Mouse (Mus musculus) heart, postnatal 0 days (tissue): ENCODE measurements around the gene Tbx4. TPM values are rescaled to one million over a fixed set of nuclear protein-coding genes. Genes with fewer than 3 reads are reported as not detected.

Experiments
- ATAC-seq: fragments of 200-750 bp; cut with Nextera tagmentation; 2 replicates; pipeline ENCODE4 v1.8.0; 2017; ENCODE audit warnings: low read depth, moderate number of reproducible peaks, moderate library complexity; ENCODE audit not compliant: insufficient read depth
- DNase-seq: peaks from one replicate; pipeline ENCODE4 v3.0.0-alpha.2; 2016; ENCODE audit warnings: low spot score
- H3K27ac ChIP-seq: fragments of 300-500 bp; sonication (generic); 2 replicates; pipeline ENCODE4 v1.5.1; 2014; ENCODE audit warnings: low read depth, mild to moderate bottlenecking
- H3K27me3 ChIP-seq: fragments of 300-500 bp; sonication (generic); 2 replicates; pipeline ENCODE4 v1.6.1; 2014; ENCODE audit warnings: low read length, mixed read lengths; ENCODE audit not compliant: control insufficient read depth, insufficient read depth
- H3K36me3 ChIP-seq: fragments of 300-500 bp; sonication (generic); replicated peaks from 2 replicates; pipeline ENCODE4 v1.6.1; 2014; ENCODE audit warnings: low read length, mixed read lengths; ENCODE audit not compliant: control insufficient read depth, insufficient read depth
- H3K4me1 ChIP-seq: fragments of 300-500 bp; sonication (generic); 2 replicates; pipeline ENCODE4 v1.6.1; 2014; ENCODE audit warnings: antibody characterized with exemption; ENCODE audit not compliant: control insufficient read depth, insufficient read depth
- H3K4me2 ChIP-seq: fragments of 300-500 bp; sonication (generic); 2 replicates; pipeline ENCODE4 v1.6.1; 2014; ENCODE audit warnings: low read depth, mild to moderate bottlenecking, low read length, moderate library complexity
- H3K4me3 ChIP-seq: fragments of 300-500 bp; sonication (generic); 2 replicates; pipeline ENCODE4 v1.5.1; 2014; ENCODE audit warnings: low read depth, low read length
- H3K9ac ChIP-seq: fragments of 300-500 bp; sonication (generic); replicated peaks from 2 replicates; pipeline ENCODE4 v1.6.1; 2014; ENCODE audit warnings: low read depth, low read length, mixed read lengths
- H3K9me3 ChIP-seq: fragments of 300-500 bp; sonication (generic); replicated peaks from 2 replicates; pipeline ENCODE4 v1.6.1; 2016; ENCODE audit warnings: low read length; ENCODE audit not compliant: control insufficient read depth
- CTCF ChIP-seq: IDR thresholded peaks from 2 replicates; pipeline ENCODE4 v1.5.1; 2016; ENCODE audit warnings: antibody characterized with exemption, control low read depth, low read depth
- EP300 ChIP-seq: IDR thresholded peaks from 2 replicates; pipeline ENCODE4 v1.6.1; 2016; ENCODE audit warnings: antibody characterized with exemption, low read depth
- WGBS: fragments of 180-500 bp; shearing (Covaris S2); extraction: QIAGEN DNeasy Blood & Tissue Kit; methylation state at CpG from one replicate; pipeline ENCODE4 v1.1.7; 2014; 5-methylcytosine and 5-hydroxymethylcytosine counted together
- polyA plus RNA-seq: library from polyadenylated mRNA; unstranded; fragments of >200 nt; fragmentation: Nextera tagmentation; extraction: Ambion mirVana; gene quantifications from 2 replicates; pipeline ENCODE4 v1.2.1, GENCODE M21; 2015
- total RNA-seq: library from RNA; depleted of rRNA; stranded (reverse); fragments of >200 nt; gene quantifications from 2 replicates; pipeline ENCODE4 v1.2.3, GENCODE M21; 2014; ENCODE audit warnings: low replicate concordance; rRNA removed

Tbx4 gene
- total RNA-seq (not detected in 2 replicates), polyA plus RNA-seq (0.05 and 0.07 TPM in 2 replicates)

DNA sequence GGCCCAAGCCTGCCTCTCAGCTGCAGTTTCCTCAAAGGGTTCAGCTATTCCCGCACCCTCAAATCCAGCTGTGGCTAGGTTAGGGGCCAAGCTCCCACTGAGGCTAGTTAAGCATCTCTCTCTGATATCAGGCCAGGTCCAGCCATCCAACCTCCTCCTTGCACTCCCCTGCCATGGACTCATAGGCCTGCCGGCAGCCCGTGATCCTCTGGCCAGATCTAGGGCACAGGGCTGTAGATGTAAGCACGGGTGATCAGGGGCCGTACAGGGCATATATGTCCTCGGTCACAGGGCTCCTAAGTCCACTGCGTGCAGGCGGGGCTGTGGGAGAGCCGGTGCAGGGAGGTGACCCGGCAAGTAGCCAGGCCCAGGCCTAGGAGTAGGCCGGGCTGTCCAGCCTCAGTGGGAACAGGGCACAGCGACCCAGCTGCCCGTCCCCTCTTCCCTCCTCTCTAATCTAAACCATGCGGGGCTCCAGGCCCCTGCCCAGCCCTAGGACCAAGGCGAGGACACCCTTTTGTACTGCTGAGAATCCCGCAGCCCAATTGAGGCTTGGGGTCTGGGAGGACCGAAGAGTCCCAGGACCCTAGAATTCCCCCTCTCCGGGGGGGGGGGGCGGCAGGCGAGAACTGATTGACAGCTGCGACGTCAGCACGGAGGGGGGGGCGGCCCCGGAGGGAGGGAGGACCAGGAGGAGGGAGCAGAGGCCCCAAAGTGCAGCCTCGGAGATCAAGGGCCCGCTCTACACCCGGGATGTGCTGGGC, at the start of gene Tbx4:
Gene Tbx4 (plus strand): TSS at position 758 of the 764 bp plus-strand sequence.
- Histone ChIP-seq H3K36me3 (no peaks in the 10 kb centered on the region), H3K4me1 (no peaks in the 10 kb centered on the region), H3K4me2 (no peak within 1 kb of the TSS), H3K9ac (no peak within 1 kb of the TSS), H3K27ac (no peak within 1 kb of the TSS), H3K27me3 (peaks cover 92% of the 10 kb centered on the region), H3K4me3 (no peak within 1 kb of the TSS), H3K9me3 (no peaks in the 10 kb centered on the region)
- 45% methylated on average over 20 of the region's 28 CpGs for WGBS
- no peak for TF ChIP-seq EP300
- TF ChIP-seq CTCF: no peak
- DNase-seq (no peak), ATAC-seq (no peak)

GRCm38 (mm10) chr11:85836523-85837290, 49.5 kb upstream of the Tbx4 start:
- H3K4me2 ChIP-seq: peak overlapping the region; percentile 60
- no peak for ATAC-seq
- TF ChIP-seq CTCF: no peak
- no peak for TF ChIP-seq EP300
- peak overlapping the region; percentile 46 for H3K4me3 ChIP-seq
- H3K27ac ChIP-seq: no peak overlapping the region
- peaks cover 93% of the 10 kb centered on the region for H3K27me3 ChIP-seq
- 24% methylated on average over 32 of the region's 32 CpGs for WGBS
- H3K9me3 ChIP-seq: no peaks in the 10 kb centered on the region
- H3K4me1 ChIP-seq: peaks cover 8% of the 10 kb centered on the region; the same call in 1 of the 2 replicates
- H3K36me3 ChIP-seq: no peaks in the 10 kb centered on the region
- no peak for DNase-seq
- 0 out of 2 replicates have a peak overlapping the region, but pooled peaks have one; percentile 14 for H3K9ac ChIP-seq

DNA sequence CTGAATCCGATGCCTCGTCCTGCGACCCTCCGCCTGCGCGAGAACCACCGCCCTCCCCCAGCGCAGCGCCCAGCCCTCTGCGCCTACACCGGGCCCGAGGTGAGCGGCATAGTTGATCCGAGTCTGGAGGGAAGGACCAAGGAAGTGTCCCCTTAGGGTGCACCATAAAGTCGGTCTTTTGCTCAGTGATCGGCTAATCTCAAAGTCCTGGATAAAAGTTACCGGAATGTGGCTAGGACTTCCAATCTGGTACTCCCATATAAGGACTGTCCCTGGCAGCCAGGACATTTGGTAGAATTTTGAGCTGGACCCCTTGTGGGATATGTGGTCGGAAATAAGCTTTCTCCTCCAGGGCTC, 49.0 kb upstream of the Tbx4 start:
- DNase-seq: no peak
- Histone ChIP-seq H3K27ac (no peak overlapping the region), H3K9me3 (no peaks in the 10 kb centered on the region), H3K27me3 (peaks cover 92% of the 10 kb centered on the region), H3K36me3 (no peaks in the 10 kb centered on the region), H3K4me1 (peaks cover 5% of the 10 kb centered on the region; the same call in 1 of the 2 replicates), H3K4me3 (peak overlapping the region; percentile 46), H3K4me2 (peak overlapping the region; percentile 60), H3K9ac (0 out of 2 replicates have a peak overlapping the region, but pooled peaks have one; percentile 14)
- ATAC-seq: no peak
- no peak for TF ChIP-seq CTCF
- no peak for TF ChIP-seq EP300
- 9% methylated on average over 18 of the region's 18 CpGs for WGBS

DNA sequence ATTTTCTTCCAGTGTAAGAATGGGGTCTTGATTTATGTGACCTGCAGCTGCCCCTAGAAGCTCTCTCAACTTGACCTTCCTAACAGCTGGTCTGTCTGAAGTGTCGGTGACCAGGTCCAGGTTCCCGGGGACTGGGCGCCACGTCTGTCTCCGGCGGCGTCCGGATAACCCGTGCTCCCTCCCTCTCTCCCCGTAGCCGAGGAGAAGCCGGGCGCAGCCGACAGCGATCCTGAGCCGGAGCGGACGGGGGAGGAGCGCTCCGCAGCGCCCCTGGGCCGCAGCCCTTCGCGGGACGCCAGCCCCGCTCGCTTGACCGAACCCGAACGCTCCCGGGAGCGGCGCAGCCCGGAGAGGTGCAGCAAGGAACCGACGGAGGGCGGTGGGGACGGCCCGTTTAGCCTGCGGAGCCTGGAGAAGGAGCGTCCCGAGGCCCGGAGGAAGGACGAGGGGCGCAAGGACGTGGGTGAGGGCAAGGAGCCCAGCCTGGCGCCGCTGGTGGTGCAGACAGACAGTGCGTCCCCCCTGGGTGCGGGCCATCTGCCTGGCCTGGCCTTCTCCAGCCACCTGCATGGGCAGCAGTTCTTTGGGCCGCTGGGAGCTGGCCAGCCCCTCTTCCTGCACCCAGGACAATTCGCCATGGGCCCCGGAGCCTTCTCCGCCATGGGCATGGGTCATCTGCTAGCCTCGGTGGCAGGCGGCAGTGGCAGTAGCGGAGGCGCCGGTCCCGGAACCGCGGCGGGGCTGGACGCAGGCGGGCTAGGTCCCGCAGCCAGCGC, 48.4 kb upstream of the Tbx4 start:
- H3K4me2 ChIP-seq: peak overlapping the region; percentile 60
- no peak for TF ChIP-seq CTCF
- DNase-seq: no peak
- H3K4me3 ChIP-seq: peak overlapping the region; percentile 46
- H3K9me3 ChIP-seq: no peaks in the 10 kb centered on the region
- no peak overlapping the region for H3K27ac ChIP-seq
- no peaks in the 10 kb centered on the region for H3K36me3 ChIP-seq
- 9% methylated on average over 60 of the region's 67 CpGs for WGBS
- ATAC-seq: 0 out of 2 replicates have a peak, but pooled peaks have one; percentile 7
- peak overlapping the region; percentile 14; the same call in 1 of the 2 replicates for H3K9ac ChIP-seq
- peaks cover 93% of the 10 kb centered on the region for H3K27me3 ChIP-seq
- H3K4me1 ChIP-seq: peaks cover 9% of the 10 kb centered on the region; the same call in 1 of the 2 replicates
